Mouse (Mus musculus) ES-Bruce4 (cell line): Measurements from ENCODE around the gene Sgsm2.

Experiments used
- CTCF ChIP-seq: IDR thresholded peaks from one replicate; pipeline ENCODE4 v1.8.1; 2011; ENCODE audit warnings: low read depth, low read length
- EP300 ChIP-seq: IDR thresholded peaks from 2 replicates; pipeline ENCODE4 v1.6.1; 2011; ENCODE audit warnings: low read depth, low read length; ENCODE audit not compliant: insufficient read depth
- POLR2A ChIP-seq: IDR thresholded peaks from one replicate; pipeline ENCODE4 v1.8.1; 2011; ENCODE audit warnings: low read length; ENCODE audit not compliant: insufficient read depth

- TF ChIP-seq EP300 (no peak), CTCF (no peak), POLR2A (no peak)
Measured at GRCm38 (mm10) chr11:74841366-74841765, 55.5 kb downstream of the Sgsm2 start.
